Mouse (Mus musculus) layer of hippocampus, adult 8-10 months (tissue): ENCODE measurements around the gene Tecpr1. TPM values are rescaled to one million over a fixed set of nuclear protein-coding genes. Genes with fewer than 3 reads are reported as not detected.
A peak's percentile ranks its signal among the peaks of the same experiment; 100 is the strongest.

Experiments used
- DNase-seq, 2 experiments: peaks; one replicate each; pipeline ENCODE4 v3.0.0; 2022; ENCODE audit warnings: low spot score in 2 of 2
- total RNA-seq, 4 experiments: library from RNA; stranded (reverse); gene quantifications; 2 replicates each; pipeline ENCODE4 v1.2.4; 2022

The Tecpr1 gene
- total RNA-seq, 4 experiments from 2014 or later = 103 to 120 (median 109) TPM

GRCm38 (mm10) chr5:144251876-144252577 is 28.6 kb upstream of the Tecpr1 start:
- DNase-seq = no peak

- DNase-seq = no peak
Observed at GRCm38 (mm10) chr5:144249871-144250270, 26.5 kb upstream of the Tecpr1 start.

GRCm38 (mm10) chr5:144247906-144248585 is 24.6 kb upstream of the Tecpr1 start:
- DNase-seq = no peak

- no peak for DNase-seq
Observed at GRCm38 (mm10) chr5:144247307-144247706, 23.9 kb upstream of the Tecpr1 start.

GRCm38 (mm10) chr5:144246669-144247068 is 23.3 kb upstream of the Tecpr1 start:
- DNase-seq = no peak

- no peak for DNase-seq
Observed at GRCm38 (mm10) chr5:144245592-144245991, 22.2 kb upstream of the Tecpr1 start.

- no peak for DNase-seq
Observed at GRCm38 (mm10) chr5:144243901-144244487, 20.6 kb upstream of the Tecpr1 start, which contains the start of gene Bri3. Gene Bri3, plus strand, starts transcription at chr5:144244437.

GRCm38 (mm10) chr5:144238969-144239368 is 15.6 kb upstream of the Tecpr1 start:
- no peak for DNase-seq

- peak; percentile 60 to 61 for DNase-seq
Observed at GRCm38 (mm10) chr5:144234714-144235113, 11.3 kb upstream of the Tecpr1 start.

GRCm38 (mm10) chr5:144234222-144234621 is 10.8 kb upstream of the Tecpr1 start:
- no peak for DNase-seq

- DNase-seq = no peak
Observed at GRCm38 (mm10) chr5:144232531-144232930, 9.1 kb upstream of the Tecpr1 start.

- no peak for DNase-seq
Observed at GRCm38 (mm10) chr5:144231410-144231809, 8.0 kb upstream of the Tecpr1 start.

GRCm38 (mm10) chr5:144230216-144230615 is 6.8 kb upstream of the Tecpr1 start:
- no peak for DNase-seq

GRCm38 (mm10) chr5:144226220-144226619 is 2.8 kb upstream of the Tecpr1 start:
- no peak for DNase-seq

GRCm38 (mm10) chr5:144223899-144224816 is 743 bp upstream of the Tecpr1 start:
- no peak for DNase-seq

- no peak for DNase-seq
Observed at GRCm38 (mm10) chr5:144222811-144223502, 458 bp downstream of the Tecpr1 start.

- DNase-seq = no peak
Observed at GRCm38 (mm10) chr5:144221305-144221704, 2.1 kb downstream of the Tecpr1 start.

GRCm38 (mm10) chr5:144219936-144220335 is 3.5 kb downstream of the Tecpr1 start:
- DNase-seq = no peak

GRCm38 (mm10) chr5:144219306-144219705 is 4.1 kb downstream of the Tecpr1 start:
- no peak for DNase-seq

GRCm38 (mm10) chr5:144218061-144218460 is 5.4 kb downstream of the Tecpr1 start:
- no peak for DNase-seq

- no peak for DNase-seq
Observed at GRCm38 (mm10) chr5:144215992-144216391, 7.4 kb downstream of the Tecpr1 start.
